Mouse (Mus musculus) ovary, postnatal 10 days (tissue): ENCODE measurements around the gene Thsd4.
A peak's percentile ranks its signal among the peaks of the same experiment; 100 is the strongest.
"Not testable (repeated sequence)": the region's sequence is repeated elsewhere in the genome, so short reads cannot be mapped to it uniquely, and the experiment has no call there.

Experiments used
- DNase-seq: peaks from one replicate; pipeline ENCODE4 v3.0.0; 2022; ENCODE audit warnings: low spot score

The Thsd4 gene

DNA sequence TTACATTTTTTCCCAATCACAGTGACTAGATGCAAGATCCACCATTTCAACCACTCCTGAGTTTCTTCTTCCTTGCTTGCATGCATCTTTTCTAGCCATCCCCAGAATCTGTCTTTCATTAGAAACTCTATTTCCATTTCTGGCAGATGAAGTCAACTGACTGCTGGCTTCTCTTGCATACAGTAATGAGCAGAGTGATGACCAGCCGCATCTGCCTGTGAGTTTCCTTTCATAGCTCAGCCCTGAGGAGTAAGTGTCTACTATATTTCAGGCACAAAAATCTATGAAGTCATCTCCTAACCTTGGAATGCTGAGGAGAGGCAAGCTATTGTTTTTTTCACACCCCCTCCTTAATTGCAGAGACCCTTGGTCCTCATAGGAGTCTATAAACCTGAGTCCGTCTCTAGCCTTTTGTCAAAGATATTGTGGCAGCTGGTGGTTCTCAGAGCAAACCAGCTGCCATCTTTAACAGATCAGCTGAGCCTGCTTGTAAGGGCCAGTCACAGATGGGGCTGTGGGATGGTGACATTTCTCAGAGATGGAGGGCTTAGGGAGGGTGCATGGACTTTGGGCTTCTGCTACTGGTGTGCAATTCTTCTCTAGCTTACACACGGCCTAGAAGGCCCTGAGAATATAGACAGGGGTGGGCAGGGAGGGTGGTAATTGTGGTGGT lies 535.8 kb downstream of the Thsd4 start:
- no peak for DNase-seq

- no peak for DNase-seq
Measured at GRCm38 (mm10) chr9:59981116-59981515, 540.7 kb downstream of the Thsd4 start.

GRCm38 (mm10) chr9:59971263-59971662 lies 550.6 kb downstream of the Thsd4 start:
- DNase-seq = no peak

DNA sequence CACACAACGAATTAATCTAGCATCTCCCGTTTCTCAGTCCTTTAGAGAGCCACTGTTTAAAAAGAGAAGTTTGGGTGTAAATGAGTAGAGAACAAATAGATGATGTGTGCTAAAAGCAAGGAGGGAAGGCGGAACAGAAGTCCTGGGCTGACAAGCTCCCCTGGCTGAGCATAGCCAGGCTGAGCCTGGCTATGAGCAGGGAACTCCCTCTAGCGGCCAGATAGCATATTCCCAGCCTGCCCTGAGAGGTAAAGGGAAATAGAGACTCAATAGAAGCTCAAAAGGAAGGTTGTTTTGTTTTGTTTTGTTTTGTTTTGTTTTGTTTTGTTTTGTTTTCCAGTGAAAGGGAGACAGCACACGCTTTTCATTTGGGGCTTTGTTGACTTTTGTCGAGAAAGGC lies 552.5 kb downstream of the Thsd4 start:
- DNase-seq = no peak

- no peak for DNase-seq
Measured at GRCm38 (mm10) chr9:59965046-59965445, 556.8 kb downstream of the Thsd4 start.

DNA sequence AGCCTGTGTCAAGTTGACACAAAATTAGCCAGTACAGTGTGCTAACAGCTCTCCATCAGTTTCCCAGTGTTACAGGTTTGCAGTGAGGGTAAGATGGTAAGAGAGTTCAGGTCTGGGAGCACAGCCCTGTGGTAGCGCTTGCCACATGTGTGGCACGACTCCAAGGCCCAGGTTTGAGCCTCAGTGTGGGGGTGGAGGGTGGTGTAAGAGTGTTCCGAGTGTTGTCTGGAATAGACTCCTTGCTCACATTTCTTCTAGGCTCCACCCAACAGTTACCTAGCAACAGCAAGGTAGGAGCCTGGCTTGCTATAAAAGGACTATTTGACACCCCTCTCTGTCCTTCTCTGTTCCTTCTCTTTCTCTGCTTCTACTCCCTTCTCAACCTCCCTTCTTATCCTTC lies 557.5 kb downstream of the Thsd4 start:
- no peak for DNase-seq

GRCm38 (mm10) chr9:59961201-59961955 lies 560.5 kb downstream of the Thsd4 start:
- no peak for DNase-seq

GRCm38 (mm10) chr9:59960559-59960958 lies 561.3 kb downstream of the Thsd4 start, which contains the start of gene Nr2e3:
Gene Nr2e3 (minus strand): TSS chr9:59960659.
- DNase-seq = no peak

DNA sequence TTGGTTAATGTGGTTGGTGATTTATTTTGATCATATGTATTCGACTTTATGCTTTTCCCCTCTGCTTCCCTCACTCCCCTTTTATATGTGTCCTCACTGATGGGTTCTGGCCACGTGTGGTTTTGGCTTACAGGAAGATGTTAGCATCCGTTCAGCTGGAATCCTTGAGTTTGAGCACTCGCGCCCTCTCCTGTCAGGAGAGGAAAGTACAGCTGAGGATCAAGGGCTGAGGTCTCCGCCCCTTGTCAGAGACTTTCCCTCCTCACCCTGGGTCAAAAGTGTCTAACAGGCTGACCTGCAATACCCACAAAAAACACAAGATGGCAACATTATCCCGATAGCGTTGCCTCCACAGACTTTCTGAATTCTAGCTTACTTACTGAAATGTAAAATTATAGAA lies 562.6 kb downstream of the Thsd4 start:
- peak; percentile 48 for DNase-seq

DNA sequence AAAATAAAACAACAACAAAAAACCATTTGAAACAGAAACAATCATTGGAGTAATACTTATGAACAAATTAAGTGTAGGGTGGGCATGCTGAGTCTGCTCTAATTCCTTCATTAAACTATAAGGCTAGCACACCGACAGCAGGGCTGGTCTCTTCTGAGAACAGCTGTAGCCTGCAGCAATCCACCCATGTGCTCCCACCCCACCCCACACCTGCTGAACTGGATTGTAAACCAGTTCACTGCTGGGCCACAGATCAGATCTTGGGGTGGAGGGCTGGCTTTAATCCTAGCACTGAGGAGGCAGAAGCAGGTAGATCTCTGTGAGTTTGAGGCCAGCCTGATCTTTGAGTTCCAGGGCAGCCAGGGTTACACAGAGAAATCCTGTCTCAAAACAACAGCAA lies 563.7 kb downstream of the Thsd4 start:
- not testable (repeated sequence) for DNase-seq

- no peak for DNase-seq
Measured at GRCm38 (mm10) chr9:59956496-59956895, 565.4 kb downstream of the Thsd4 start.

- DNase-seq = no peak
Measured at GRCm38 (mm10) chr9:59955692-59956091, 566.2 kb downstream of the Thsd4 start.

DNA sequence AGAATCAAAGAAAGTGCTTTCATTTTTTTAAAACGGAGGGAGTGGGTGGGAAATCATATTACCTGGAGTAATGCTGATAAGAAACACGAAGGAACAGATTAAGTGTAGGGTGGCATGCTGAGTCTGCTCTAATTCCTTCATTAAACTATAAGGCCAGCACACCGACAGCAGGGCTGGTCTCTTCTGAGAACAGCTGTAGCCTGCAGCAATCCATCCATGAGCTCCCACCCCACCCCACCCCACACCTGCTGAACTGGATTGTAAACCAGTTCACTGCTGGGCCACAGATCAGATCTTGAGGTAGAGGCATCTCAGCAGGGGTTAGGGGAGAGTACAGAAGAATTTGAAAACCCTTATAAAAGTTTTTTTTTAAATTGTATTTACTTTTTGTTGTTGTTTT lies 566.6 kb downstream of the Thsd4 start:
- DNase-seq = no peak

DNA sequence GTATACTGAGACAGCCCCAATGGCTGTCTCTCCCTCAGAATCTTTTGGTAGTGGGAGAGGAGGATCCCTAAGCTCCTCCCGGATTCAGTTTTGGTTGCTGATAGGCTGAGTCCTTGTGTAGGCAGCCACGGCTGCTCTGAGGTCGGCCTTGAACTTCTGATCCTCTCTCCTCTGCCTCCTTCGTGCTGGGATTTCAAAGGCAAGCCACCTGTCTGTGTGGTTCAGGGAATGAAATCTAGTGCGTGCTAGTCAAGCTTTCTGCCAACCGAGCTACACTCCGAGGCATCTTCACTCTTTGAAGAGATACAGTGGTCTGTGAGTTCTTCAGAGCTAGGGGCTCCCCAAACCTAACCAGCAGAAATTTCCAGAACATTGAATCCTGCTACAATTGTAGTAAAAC lies 568.3 kb downstream of the Thsd4 start:
- no peak for DNase-seq

DNA sequence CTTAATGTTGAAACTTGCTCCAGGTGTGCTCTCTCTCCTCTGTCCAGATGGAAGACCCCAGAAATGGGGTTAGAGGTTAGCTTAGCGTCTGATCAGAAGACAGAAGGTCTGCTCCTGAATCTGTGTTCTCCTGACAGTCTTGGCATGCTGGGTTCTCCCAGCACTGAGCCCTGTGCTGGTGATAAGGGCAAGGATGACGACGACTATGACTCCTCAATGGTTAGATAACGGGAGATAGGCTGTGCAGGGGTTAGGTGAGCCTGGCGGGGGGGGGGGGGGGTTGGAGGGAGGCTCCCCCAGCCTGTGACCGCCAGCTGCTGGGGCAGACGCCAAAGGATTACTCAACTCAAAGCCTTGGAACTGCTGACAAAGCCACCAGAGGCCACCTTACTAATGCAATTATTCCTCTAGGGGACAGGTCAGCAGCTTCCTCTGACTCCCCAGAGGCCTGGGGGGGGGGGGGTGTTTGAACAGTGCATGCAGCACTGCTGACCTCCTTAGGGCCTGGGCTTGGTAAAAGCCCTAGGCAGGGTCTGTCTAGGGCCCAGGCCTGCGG lies 569.3 kb downstream of the Thsd4 start:
- DNase-seq = no peak

DNA sequence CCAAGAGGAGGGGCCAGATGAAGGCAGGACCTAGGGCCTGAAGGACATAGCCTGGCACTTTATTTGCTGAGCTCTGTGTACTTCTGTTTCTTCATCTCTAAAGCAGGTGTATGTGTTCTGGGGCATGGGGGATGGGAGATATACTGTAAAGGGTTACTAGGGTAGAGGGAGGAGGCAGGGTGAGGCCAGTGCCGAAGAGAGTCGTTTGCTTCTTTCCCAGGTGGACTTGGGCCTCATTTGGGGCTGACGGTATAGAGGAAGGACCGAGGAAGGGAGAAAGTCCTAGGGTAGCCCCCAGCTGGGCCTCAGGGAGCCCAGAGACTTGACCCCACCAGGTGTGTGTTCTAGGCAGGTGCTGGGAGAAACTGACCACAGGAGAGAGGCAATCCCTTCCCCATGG lies 569.9 kb downstream of the Thsd4 start:
- DNase-seq = no peak

GRCm38 (mm10) chr9:59951001-59951750 lies 570.7 kb downstream of the Thsd4 start:
- no peak for DNase-seq

DNA sequence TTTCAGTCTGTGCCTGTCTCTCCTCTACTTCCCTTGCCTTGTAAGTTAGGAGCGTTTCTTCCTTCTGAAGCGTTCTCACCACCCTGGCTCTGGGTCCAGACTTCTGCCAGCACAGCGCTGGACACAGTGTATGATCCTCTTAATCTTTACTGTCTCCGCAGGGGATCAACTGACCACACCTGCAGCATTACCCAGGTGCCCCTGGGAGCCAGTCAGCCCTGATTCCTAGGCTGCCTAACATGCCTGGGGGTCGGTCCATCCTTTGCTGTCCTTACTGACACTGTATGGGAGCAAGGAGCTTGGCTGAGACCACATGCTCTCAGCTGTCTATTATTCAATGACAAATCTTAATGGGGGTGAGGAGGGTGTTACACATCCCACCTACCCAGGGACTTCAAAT lies 571.9 kb downstream of the Thsd4 start:
- no peak for DNase-seq

- DNase-seq = no peak
Measured at GRCm38 (mm10) chr9:59949511-59949910, 572.3 kb downstream of the Thsd4 start.

- no peak for DNase-seq
Measured at GRCm38 (mm10) chr9:59948691-59949250, 573.1 kb downstream of the Thsd4 start.

GRCm38 (mm10) chr9:59948226-59948625 lies 573.6 kb downstream of the Thsd4 start:
- DNase-seq = no peak

DNA sequence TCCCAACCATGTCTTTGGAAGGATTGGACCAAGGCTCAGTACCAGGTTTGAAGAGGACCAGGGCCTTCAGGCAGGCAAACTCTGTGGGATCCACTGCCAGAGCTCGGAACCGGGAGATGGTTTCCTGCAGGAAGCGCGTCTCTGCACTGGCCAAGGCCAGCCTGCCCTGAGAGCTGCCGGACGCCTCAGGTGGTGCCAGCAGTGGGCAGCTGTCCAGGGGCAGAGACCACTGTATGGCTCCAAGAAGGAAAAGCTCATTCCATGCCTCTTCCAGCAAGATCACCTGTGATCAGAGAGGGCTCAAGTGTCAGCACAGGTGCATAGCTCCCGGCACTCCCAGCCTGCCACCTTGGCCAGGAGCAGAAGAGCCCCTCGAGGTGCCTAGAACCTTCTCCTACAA lies 574.6 kb downstream of the Thsd4 start:
- DNase-seq = no peak
